Mouse (Mus musculus) neural tube, embryonic 10.5 days (tissue): ENCODE measurements around the gene Arid3a.

Experiments
- DNase-seq: peaks from one replicate; pipeline ENCODE4 v3.0.0-alpha.2; 2017; ENCODE audit warnings: low spot score; ENCODE audit errors: extremely low spot score

Arid3a gene

GRCm38 (mm10) chr10:79974087-79974486 is 47.2 kb downstream of the Arid3a start:
- no peak for DNase-seq

GRCm38 (mm10) chr10:79974668-79975067 is 47.8 kb downstream of the Arid3a start:
- DNase-seq, result no peak

- no peak for DNase-seq
Measured at GRCm38 (mm10) chr10:79976071-79976721, 49.4 kb downstream of the Arid3a start.

GRCm38 (mm10) chr10:79976722-79977107 is 49.9 kb downstream of the Arid3a start:
- no peak for DNase-seq

- no peak for DNase-seq
Measured at GRCm38 (mm10) chr10:79977324-79977723, 50.5 kb downstream of the Arid3a start.

GRCm38 (mm10) chr10:79978061-79978460 is 51.2 kb downstream of the Arid3a start:
- no peak for DNase-seq

- DNase-seq, result no peak
Measured at GRCm38 (mm10) chr10:79979401-79980155, 52.7 kb downstream of the Arid3a start.

GRCm38 (mm10) chr10:79983205-79983604 is 56.4 kb downstream of the Arid3a start:
- DNase-seq, result no peak

- peak; percentile 68 for DNase-seq
Measured at GRCm38 (mm10) chr10:79983670-79984069, 56.8 kb downstream of the Arid3a start.

- DNase-seq, result peak; percentile 83
Measured at GRCm38 (mm10) chr10:79984195-79984816, 57.5 kb downstream of the Arid3a start, which contains the start of gene Tmem259. Gene Tmem259, minus strand, starts transcription at chr10:79984330.

- peak; percentile 92 for DNase-seq
Measured at GRCm38 (mm10) chr10:79984871-79985270, 58.0 kb downstream of the Arid3a start.

- peak; percentile 65 for DNase-seq
Measured at GRCm38 (mm10) chr10:79985334-79986231, 58.7 kb downstream of the Arid3a start.

GRCm38 (mm10) chr10:79986232-79986878 is 59.5 kb downstream of the Arid3a start:
- DNase-seq, result no peak

GRCm38 (mm10) chr10:79986963-79987362 is 60.1 kb downstream of the Arid3a start:
- DNase-seq, result peak; percentile 89

GRCm38 (mm10) chr10:79987771-79988505 is 61.1 kb downstream of the Arid3a start:
- DNase-seq, result peak; percentile 44

GRCm38 (mm10) chr10:79988506-79989271 is 61.8 kb downstream of the Arid3a start, which contains the start of gene Cnn2:
Gene Cnn2, plus strand, starts transcription at chr10:79988584.
- peak; percentile 73 for DNase-seq

- DNase-seq, result no peak
Measured at GRCm38 (mm10) chr10:79989272-79989786, 62.5 kb downstream of the Arid3a start.

- DNase-seq, result peak; percentile 58
Measured at GRCm38 (mm10) chr10:79989870-79990269, 63.0 kb downstream of the Arid3a start.

GRCm38 (mm10) chr10:79991099-79991498 is 64.3 kb downstream of the Arid3a start:
- no peak for DNase-seq
